Comparison of ENCODE assay signal across 24 mouse cellular contexts in genomic region chr7:123189762-123190161, GRCm38 (mm10). TPM values are rescaled to one million over a fixed set of nuclear protein-coding genes. Genes with fewer than 3 reads are reported as not detected.
DNase-seq lines count a peak whose midpoint lies in the region; ATAC-seq and TF ChIP-seq lines count a peak whose summit lies in the region.
"Had no signal": no experiment of that assay in that cellular context is flagged by ENCODE, and none has a peak within 500 bp of the region (broad histone marks: within the 10 kb centered on the region; RNA-seq: fewer than 3 reads in every experiment).

No protein-coding gene starts in this region.

- TF ChIP-seq RAD21 in CH12.LX (IDR thresholded peaks at IDR 0.05; ENCODE audit: low read depth, low read length) = no peak

- no peaks in the 10 kb centered on the region for H3K9me3 ChIP-seq in CH12.LX (replicated peaks; ENCODE audit: low read length)
- H3K9me3 ChIP-seq in hindbrain, embryonic 14.5 days (ENCODE audit: control insufficient read depth, low read length) = no peaks in the 10 kb centered on the region
- H3K9me3 ChIP-seq: embryonic facial prominence, embryonic 10.5 days; embryonic facial prominence, embryonic 12.5 days; forebrain, embryonic 13.5 days; forebrain, embryonic 15.5 days had no signal

- in situ Hi-C loops in CH12.LX (cut with MboI; ENCODE audit: low pct_ligation_motif_present, low pct_unique_long_range_greater_than_20kb, low sequenced_read_pairs) = loop anchor here (25.0 kb wide), 1 partner anchor 177 kb away; no protein-coding TSS in a partner anchor

- WGBS in hindbrain, embryonic 14.5 days = 96% methylated on average over 8 of the region's 8 CpGs

- H3K4me2 ChIP-seq in CH12.LX (ENCODE audit: insufficient read depth, low read depth, poor library complexity, severe bottlenecking) = no peak overlapping the region
- H3K4me2 ChIP-seq in hindbrain, embryonic 14.5 days (replicated peaks) = no peak overlapping the region
- H3K4me2 ChIP-seq: embryonic facial prominence, embryonic 12.5 days; forebrain, embryonic 13.5 days; forebrain, embryonic 15.5 days had no signal

- no peak overlapping the region for H3K27ac ChIP-seq in CH12.LX (ENCODE audit: insufficient read depth, low read depth)
- H3K27ac ChIP-seq in hindbrain, embryonic 14.5 days = no peak overlapping the region
- H3K27ac ChIP-seq: embryonic facial prominence, embryonic 10.5 days; embryonic facial prominence, embryonic 12.5 days; forebrain, embryonic 13.5 days; forebrain, embryonic 15.5 days had no signal

- no peaks in the 10 kb centered on the region for H3K79me2 ChIP-seq in CH12.LX (replicated peaks; ENCODE audit: control insufficient read depth, extremely low read depth, insufficient read depth, poor library complexity, severe bottlenecking)

- DNase-seq in CD4-positive helper T cell, adult 2 months (ENCODE audit: low read depth, low spot score) = peak; percentile 53
- DNase-seq in CD4-positive, CD25-positive, alpha-beta regulatory T cell, adult 2 months (ENCODE audit: low read depth, low spot score) = peak; percentile 53
- DNase-seq in CH12.LX (ENCODE audit: extremely low read depth) = peak; percentile 58
- peak; percentile 62 for DNase-seq in induced T-regulatory cell, adult 2 months (ENCODE audit: low read depth)
- no peak for DNase-seq in urinary bladder, postnatal 36 days (ENCODE audit: low spot score in 2 of 2)
- DNase-seq in hindbrain, embryonic 14.5 days (ENCODE audit: low spot score) = no peak
- DNase-seq in layer of hippocampus, postnatal 14 days (ENCODE audit: low spot score in 2 of 2) = no peak
- DNase-seq in spleen, postnatal 36 days (ENCODE audit: low spot score in 2 of 2) = no peak
- DNase-seq: adrenal gland, adult 8-10 months; adrenal gland, postnatal 14 days; adrenal gland, postnatal 36 days; cerebellum, adult 11-12 months; cerebellum, adult 2 months; cerebellum, adult 9-10 months; cerebellum, postnatal 10 days; cerebellum, postnatal 25 days; forebrain, postnatal 0 days had no signal

- no peak for ATAC-seq in hindbrain, embryonic 14.5 days (ENCODE audit: low FRiP score)
- ATAC-seq: forebrain, embryonic 13.5 days; forebrain, embryonic 15.5 days; forebrain, postnatal 0 days had no signal

- H3K27me3 ChIP-seq in CH12.LX (replicated peaks) = no peaks in the 10 kb centered on the region
- no peaks in the 10 kb centered on the region for H3K27me3 ChIP-seq in hindbrain, embryonic 14.5 days (ENCODE audit: control insufficient read depth, insufficient read depth, low read length)
- H3K27me3 ChIP-seq: embryonic facial prominence, embryonic 12.5 days; forebrain, embryonic 13.5 days; forebrain, embryonic 15.5 days had no signal

- peaks cover 18 to 49% of the 10 kb centered on the region in 2 experiments for H3K4me1 ChIP-seq in CH12.LX (ENCODE audit: control insufficient read depth in 1 of 2, insufficient read depth in 2 of 2)
- no peaks in the 10 kb centered on the region for H3K4me1 ChIP-seq in hindbrain, embryonic 14.5 days (replicated peaks; ENCODE audit: control insufficient read depth, insufficient read depth, low read length)
- H3K4me1 ChIP-seq: embryonic facial prominence, embryonic 10.5 days; embryonic facial prominence, embryonic 12.5 days; forebrain, embryonic 13.5 days; forebrain, embryonic 15.5 days had no signal

- TF ChIP-seq EP300 in CH12.LX (IDR thresholded peaks at IDR 0.05; ENCODE audit: low read length) = peak; percentile 72

- H3K4me3 ChIP-seq in CH12.LX (replicated peaks in 1 of 3; ENCODE audit: low read depth in 2 of 3, low read length in 2 of 3, poor library complexity in 1 of 3) = no peak overlapping the region
- no peak overlapping the region for H3K4me3 ChIP-seq in hindbrain, embryonic 14.5 days (replicated peaks; ENCODE audit: low read length)
- H3K4me3 ChIP-seq: embryonic facial prominence, embryonic 10.5 days; embryonic facial prominence, embryonic 12.5 days; forebrain, embryonic 13.5 days; forebrain, embryonic 15.5 days had no signal

- dilution Hi-C loops in CH12.LX (cut with MboI; ENCODE audit: extremely low pct_ligation_motif_present, extremely low pct_unique_long_range_greater_than_20kb, low sequenced_read_pairs) = no loop called here

- TF ChIP-seq CTCF in CH12.LX (conservative IDR thresholded peaks at IDR 0.05 in 1 of 2, IDR thresholded peaks at IDR 0.05 in 1 of 2; ENCODE audit: low read depth in 2 of 2, low read length in 2 of 2) = no peak

- no peak overlapping the region for H3K9ac ChIP-seq in CH12.LX (ENCODE audit: insufficient read depth, low read depth)
- no peak overlapping the region for H3K9ac ChIP-seq in hindbrain, embryonic 14.5 days
- H3K9ac ChIP-seq: embryonic facial prominence, embryonic 12.5 days; forebrain, embryonic 13.5 days; forebrain, embryonic 15.5 days; forebrain, postnatal 0 days had no signal

- TF ChIP-seq POLR2A in CH12.LX (IDR thresholded peaks at IDR 0.05; ENCODE audit: low read depth, low read length) = no peak

- peaks cover 77 to 93% of the 10 kb centered on the region in 2 experiments for H3K36me3 ChIP-seq in CH12.LX (replicated peaks in 1 of 2; ENCODE audit: control insufficient read depth in 1 of 2, insufficient read depth in 1 of 2, low read length in 1 of 2)
- H3K36me3 ChIP-seq in hindbrain, embryonic 14.5 days (replicated peaks; ENCODE audit: control insufficient read depth, insufficient read depth) = peaks cover 100% of the 10 kb centered on the region

TF ChIP-seq in CH12.LX, 34 proteins besides CTCF, POLR2A, EP300 and RAD21:
- TF ChIP-seq UBTF (IDR thresholded peaks at IDR 0.05; ENCODE audit: low read depth, low read length) (no peak), BHLHE40 (IDR thresholded peaks at IDR 0.05; ENCODE audit: low read depth, low read length) (no peak), RCOR1 (conservative IDR thresholded peaks at IDR 0.05; ENCODE audit: low read depth, low read length) (no peak), MEF2A (IDR thresholded peaks at IDR 0.05; ENCODE audit: borderline replicate concordance, low read depth, low read length) (peak; percentile 65; the same call in 1 of the 2 replicates), CHD1 (IDR thresholded peaks at IDR 0.05; ENCODE audit: low read depth, low read length) (0 out of 2 replicates have a peak, but pooled peaks have one; percentile 51), JUN (IDR thresholded peaks at IDR 0.05; ENCODE audit: insufficient read depth, low read depth, low read length) (no peak), MAFK (IDR thresholded peaks at IDR 0.05; ENCODE audit: insufficient replicate concordance, low read length) (no peak), ZMIZ1 (IDR thresholded peaks at IDR 0.05; ENCODE audit: low read depth, low read length) (no peak), MAZ (IDR thresholded peaks at IDR 0.05; ENCODE audit: low read depth, low read length) (no peak), KAT2A (IDR thresholded peaks at IDR 0.05; ENCODE audit: insufficient replicate concordance, low read length) (no peak), IRF4 (IDR thresholded peaks at IDR 0.05; ENCODE audit: low read depth, low read length) (peak; percentile 73), ZC3H11A (IDR thresholded peaks at IDR 0.05; ENCODE audit: low read depth, low read length) (no peak), E2F4 (IDR thresholded peaks at IDR 0.05; ENCODE audit: insufficient replicate concordance, low read depth, low read length) (no peak), USF2 (conservative IDR thresholded peaks at IDR 0.05; ENCODE audit: low read depth, low read length) (no peak), MYC (IDR thresholded peaks at IDR 0.05; ENCODE audit: low read depth, low read length) (no peak), PAX5 (IDR thresholded peaks at IDR 0.05; ENCODE audit: low read length) (no peak), HCFC1 (IDR thresholded peaks at IDR 0.05; ENCODE audit: low read depth, low read length) (no peak)

RNA-seq across cellular contexts. Expression of gene Slc5a11, which starts 24.8 kb away (rescaled TPM):
- total RNA-seq in CH12.LX (2012; rRNA removed) (0.21 and 1.2 TPM in 2 replicates), CH12.LX (2014; rRNA removed) (0.38 and 0.43 TPM in 2 replicates)
- polyA plus RNA-seq in CH12.LX (2012; ENCODE audit: insufficient read length, low read depth) = 0.80 and 1.3 TPM in 2 replicates
- not detected in 2 replicates for polyA plus RNA-seq in hindbrain, embryonic 14.5 days (2014; fragmentation: Nextera tagmentation; extraction: Ambion mirVana)
- total RNA-seq in layer of hippocampus, postnatal 14 days (2021) = under 1 TPM; 0.16 to 0.19 TPM
- total RNA-seq: adrenal gland, adult 18-20 months; adrenal gland, postnatal 14 days; adrenal gland, postnatal 36 days; MEL had no signal
- polyA plus RNA-seq: forebrain, embryonic 11.5 days; forebrain, embryonic 13.5 days had no signal

Comparison
In these comparisons a context has a peak if more than half of its experiments do, and no peak if none do; other contexts are left out.
1. DNase-seq: peak in CD4-positive helper T cell, adult 2 months (single experiment), CD4-positive, CD25-positive, alpha-beta regulatory T cell, adult 2 months (single experiment), CH12.LX (single experiment) and induced T-regulatory cell, adult 2 months (single experiment); none in urinary bladder, postnatal 36 days (0 of 2), hindbrain, embryonic 14.5 days (single experiment), layer of hippocampus, postnatal 14 days (0 of 2) and spleen, postnatal 36 days (0 of 2).